Mouse (Mus musculus) midbrain, embryonic 16.5 days (tissue): ENCODE results near the gene Fgfr2. TPM values are rescaled to one million over a fixed set of nuclear protein-coding genes. Genes with fewer than 3 reads are reported as not detected.

Source experiments
- ATAC-seq: fragments of 200-750 bp; cut with Nextera tagmentation; 2 replicates; pipeline ENCODE4 v1.8.0; 2017; ENCODE audit warnings: moderate TSS enrichment
- H3K27ac ChIP-seq: fragments of 300-500 bp; sonication (generic); 2 replicates; pipeline ENCODE4 v1.5.1; 2014; ENCODE audit warnings: mild to moderate bottlenecking, low read length, mixed read lengths
- H3K27me3 ChIP-seq: fragments of 300-500 bp; sonication (generic); 2 replicates; pipeline ENCODE4 v1.6.1; 2014; ENCODE audit warnings: low read depth, low read length, mixed read lengths; ENCODE audit not compliant: control insufficient read depth, insufficient read depth
- H3K36me3 ChIP-seq: fragments of 300-500 bp; sonication (generic); 2 replicates; pipeline ENCODE4 v1.6.1; 2014; ENCODE audit warnings: mild to moderate bottlenecking, low read length, moderate library complexity, mixed read lengths; ENCODE audit not compliant: control insufficient read depth, insufficient read depth
- H3K4me1 ChIP-seq: fragments of 300-500 bp; sonication (generic); 2 replicates; pipeline ENCODE4 v1.6.1; 2014; ENCODE audit warnings: mild to moderate bottlenecking, low read length, mixed read lengths; ENCODE audit not compliant: control insufficient read depth, insufficient read depth
- H3K4me2 ChIP-seq: fragments of 300-500 bp; sonication (generic); 2 replicates; pipeline ENCODE4 v1.6.1; 2014; ENCODE audit warnings: mild to moderate bottlenecking, low read length, mixed read lengths
- H3K4me3 ChIP-seq: fragments of 300-500 bp; sonication (generic); 2 replicates; pipeline ENCODE4 v1.5.1; 2014; ENCODE audit warnings: low read depth, mild to moderate bottlenecking, low read length, moderate library complexity, mixed read lengths
- H3K9ac ChIP-seq: fragments of 300-500 bp; sonication (generic); 2 replicates; pipeline ENCODE4 v1.6.1; 2014; ENCODE audit warnings: low read depth, low read length, mixed read lengths
- H3K9me3 ChIP-seq: fragments of 300-500 bp; sonication (generic); replicated peaks from 2 replicates; pipeline ENCODE4 v1.6.1; 2014; ENCODE audit warnings: mild to moderate bottlenecking, low read length, mixed read lengths; ENCODE audit not compliant: control insufficient read depth, poor library complexity, severe bottlenecking
- WGBS: fragments of 180-500 bp; shearing (Covaris S2); extraction: QIAGEN DNeasy Blood & Tissue Kit; methylation state at CpG from one replicate; pipeline ENCODE4 v1.1.7; 2014; 5-methylcytosine and 5-hydroxymethylcytosine counted together
- polyA plus RNA-seq: library from polyadenylated mRNA; unstranded; fragments of >200 nt; fragmentation: Nextera tagmentation; extraction: Ambion mirVana; gene quantifications from 2 replicates; pipeline ENCODE4 v1.2.1, GENCODE M21; 2015

Fgfr2 gene
- polyA plus RNA-seq, 1 experiment from 2014 or later = 23.8 TPM

DNA sequence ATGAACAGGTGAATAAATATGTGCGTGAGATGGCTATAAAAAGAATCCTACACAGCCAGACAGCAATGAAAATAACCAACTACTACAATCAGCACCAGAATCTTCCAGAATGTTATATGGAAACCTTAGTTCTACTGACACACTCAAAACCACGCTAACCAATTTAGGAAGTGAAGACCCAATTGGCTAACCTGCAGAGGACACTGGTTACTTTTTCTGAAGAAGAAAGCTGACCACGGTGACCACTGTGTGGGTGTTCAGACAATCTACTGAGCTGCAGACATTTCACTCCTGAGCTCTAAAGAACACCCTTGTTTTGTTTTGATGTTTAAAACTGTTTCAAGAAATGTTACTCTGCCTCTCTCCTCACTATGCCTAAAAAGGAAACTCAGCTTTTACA lies 280.0 kb downstream of the Fgfr2 start:
- Histone ChIP-seq H3K4me2 (no peak overlapping the region), H3K9ac (no peak overlapping the region), H3K27ac (no peak overlapping the region), H3K27me3 (no peaks in the 10 kb centered on the region), H3K4me3 (no peak overlapping the region), H3K36me3 (peaks cover 10% of the 10 kb centered on the region), H3K4me1 (no peaks in the 10 kb centered on the region), H3K9me3 (no peaks in the 10 kb centered on the region)
- no peak for ATAC-seq
- WGBS = 98% methylated on average over 3 of the region's 3 CpGs

DNA sequence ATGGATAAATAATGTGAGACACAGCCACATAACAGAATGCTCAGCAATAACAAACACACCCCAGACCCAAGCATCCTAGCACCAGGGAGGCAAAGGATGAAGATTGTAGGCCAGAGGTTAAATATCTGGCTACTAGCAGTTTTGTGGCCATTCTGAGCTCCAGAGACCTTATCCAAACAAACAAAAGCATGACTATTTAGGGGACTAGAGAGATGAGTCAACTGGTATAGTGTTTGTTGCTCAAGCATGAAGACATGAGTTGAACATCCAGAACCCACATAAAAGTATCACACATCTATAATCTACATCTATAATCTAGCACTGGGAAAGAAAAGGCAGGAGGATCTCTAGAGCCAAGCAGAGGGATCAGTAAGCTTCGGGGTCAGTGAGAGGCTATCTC lies 280.7 kb downstream of the Fgfr2 start:
- Histone ChIP-seq H3K36me3 (peaks cover 8% of the 10 kb centered on the region), H3K9ac (no peak overlapping the region), H3K4me3 (no peak overlapping the region), H3K4me2 (no peak overlapping the region), H3K27me3 (no peaks in the 10 kb centered on the region), H3K27ac (no peak overlapping the region), H3K4me1 (no peaks in the 10 kb centered on the region), H3K9me3 (no peaks in the 10 kb centered on the region)
- ATAC-seq = no peak
- WGBS = 100% methylated on average over 1 of the region's 1 CpGs

DNA sequence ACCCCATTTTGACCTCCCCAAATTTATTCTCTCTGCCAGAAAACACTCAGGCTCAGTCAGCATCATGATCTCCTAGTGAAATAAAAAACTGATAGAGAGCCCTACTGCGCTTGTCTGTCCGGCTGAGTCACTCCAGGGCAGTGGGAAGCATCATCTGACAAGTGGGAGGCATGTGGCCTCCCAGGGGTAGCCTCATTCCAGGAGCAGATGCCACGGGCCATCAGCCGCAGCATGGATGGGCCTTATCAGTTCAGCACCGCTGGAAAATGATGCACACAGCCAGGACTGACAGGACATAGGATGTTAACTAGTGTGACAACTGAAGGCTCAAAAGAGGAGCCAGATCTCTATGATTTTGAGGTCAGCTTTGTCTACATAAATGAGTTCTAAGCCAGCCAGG lies 281.9 kb downstream of the Fgfr2 start:
- Histone ChIP-seq H3K27ac (no peak overlapping the region), H3K27me3 (no peaks in the 10 kb centered on the region), H3K9ac (no peak overlapping the region), H3K36me3 (peaks cover 6% of the 10 kb centered on the region), H3K4me2 (no peak overlapping the region), H3K4me3 (no peak overlapping the region), H3K9me3 (no peaks in the 10 kb centered on the region), H3K4me1 (no peaks in the 10 kb centered on the region)
- 83% methylated on average over 5 of the region's 5 CpGs for WGBS
- no peak for ATAC-seq

DNA sequence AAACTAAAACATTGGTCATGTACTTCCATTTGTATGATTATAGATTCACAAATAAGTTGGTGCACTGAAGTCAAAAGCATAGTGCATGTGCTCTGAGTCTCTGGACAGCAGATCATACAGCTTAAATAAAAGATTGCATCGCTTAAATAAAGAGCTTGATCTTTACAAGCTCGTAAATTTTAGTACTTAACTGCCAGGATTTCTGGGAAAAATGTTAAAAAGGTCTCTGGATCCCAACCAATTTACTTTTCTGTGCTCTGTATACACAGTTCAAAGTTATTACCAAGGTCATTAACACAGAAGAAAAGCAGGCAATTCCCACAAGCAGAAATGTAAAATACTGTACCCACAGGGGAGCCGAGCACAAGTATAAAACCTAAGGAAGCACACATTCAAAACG lies 292.2 kb downstream of the Fgfr2 start:
- WGBS = 77% methylated on average over 4 of the region's 4 CpGs
- no peak overlapping the region for H3K27ac ChIP-seq
- H3K36me3 ChIP-seq = peaks cover 17% of the 10 kb centered on the region; the same call in 1 of the 2 replicates
- no peak overlapping the region for H3K4me2 ChIP-seq
- H3K9ac ChIP-seq = no peak overlapping the region
- H3K9me3 ChIP-seq = no peaks in the 10 kb centered on the region
- no peaks in the 10 kb centered on the region for H3K27me3 ChIP-seq
- H3K4me1 ChIP-seq = no peaks in the 10 kb centered on the region
- no peak for ATAC-seq
- no peak overlapping the region for H3K4me3 ChIP-seq

DNA sequence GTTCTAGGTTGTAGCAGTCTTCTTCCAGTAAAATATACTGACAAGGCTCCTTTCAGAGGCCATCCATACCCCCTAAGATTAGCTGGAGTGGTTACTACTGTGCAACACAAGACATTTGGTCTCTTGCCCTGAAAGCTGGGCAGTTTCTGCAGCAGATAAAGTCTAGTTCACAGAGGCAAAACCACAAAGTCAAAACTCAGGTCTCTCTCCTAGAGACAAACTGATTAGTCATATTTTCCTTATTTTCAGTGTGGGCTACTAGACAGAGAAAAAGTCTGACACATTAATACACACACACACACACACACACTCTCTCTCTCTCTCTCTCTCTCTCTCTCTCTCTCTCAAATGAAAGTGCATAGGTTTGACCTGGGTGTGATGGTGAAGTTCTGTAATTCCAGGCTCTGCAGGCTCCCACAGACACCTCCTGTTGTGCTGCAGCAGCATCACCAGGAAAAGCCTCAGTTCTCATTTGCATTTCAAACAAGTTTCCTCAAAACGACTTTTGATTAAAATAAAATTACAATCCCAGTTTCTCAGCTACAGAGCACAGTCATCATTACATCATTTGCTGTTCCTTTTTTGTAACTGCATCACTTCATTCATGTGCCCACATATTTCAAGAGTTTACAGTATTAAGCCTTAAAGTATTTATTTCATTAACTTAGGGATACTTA lies 298.7 kb downstream of the Fgfr2 start:
- no peaks in the 10 kb centered on the region for H3K9me3 ChIP-seq
- no peak overlapping the region for H3K4me3 ChIP-seq
- no peak for ATAC-seq
- peaks cover 5% of the 10 kb centered on the region; the same call in 1 of the 2 replicates for H3K36me3 ChIP-seq
- H3K4me2 ChIP-seq = no peak overlapping the region
- 21% methylated on average over 1 of the region's 1 CpGs for WGBS
- no peaks in the 10 kb centered on the region for H3K27me3 ChIP-seq
- H3K4me1 ChIP-seq = no peaks in the 10 kb centered on the region
- H3K9ac ChIP-seq = no peak overlapping the region
- no peak overlapping the region for H3K27ac ChIP-seq

DNA sequence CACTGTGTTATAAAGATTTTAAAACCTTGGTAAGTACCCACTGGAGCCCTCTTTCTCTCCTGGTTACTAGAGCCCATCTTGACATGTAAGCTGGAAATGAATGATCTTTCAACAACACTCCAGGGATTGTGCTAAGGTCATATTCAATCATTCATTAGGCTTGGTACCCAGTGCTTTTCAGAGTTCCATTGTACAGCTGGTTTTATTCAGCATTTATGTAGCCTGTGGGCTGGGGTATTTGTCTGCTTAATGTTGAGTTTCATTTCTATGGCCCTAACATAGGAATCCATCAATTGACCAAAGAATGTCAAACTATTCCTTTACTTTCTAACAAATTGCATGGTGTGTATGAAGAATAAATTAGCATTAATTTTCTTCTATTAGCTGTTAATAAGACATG lies 299.3 kb downstream of the Fgfr2 start:
- no peak for ATAC-seq
- Histone ChIP-seq H3K9ac (no peak overlapping the region), H3K36me3 (peaks cover 5% of the 10 kb centered on the region; the same call in 1 of the 2 replicates), H3K27ac (no peak overlapping the region), H3K9me3 (no peaks in the 10 kb centered on the region), H3K4me3 (no peak overlapping the region), H3K4me2 (no peak overlapping the region), H3K4me1 (no peaks in the 10 kb centered on the region), H3K27me3 (no peaks in the 10 kb centered on the region)

DNA sequence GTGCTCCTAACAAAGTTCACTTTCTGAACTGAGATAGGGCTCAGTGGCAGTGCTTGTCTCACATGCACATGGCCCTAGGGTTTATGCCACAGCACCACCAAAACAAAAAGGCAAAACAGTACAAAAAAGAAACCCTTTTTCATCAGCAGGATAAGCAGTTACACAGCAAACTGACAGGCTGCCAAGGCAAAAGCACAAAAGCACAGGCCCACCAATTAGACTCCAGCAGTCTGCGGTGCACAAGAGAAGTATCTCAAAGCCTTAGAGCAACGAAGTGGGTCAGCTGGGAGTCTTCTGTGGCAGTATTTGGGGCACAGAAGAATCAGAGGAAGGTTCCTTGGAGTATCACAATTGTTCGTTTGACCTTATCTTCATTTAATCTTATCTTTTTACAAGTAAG lies 302.5 kb downstream of the Fgfr2 start:
- WGBS = 62% methylated on average over 3 of the region's 3 CpGs
- no peak for ATAC-seq

DNA sequence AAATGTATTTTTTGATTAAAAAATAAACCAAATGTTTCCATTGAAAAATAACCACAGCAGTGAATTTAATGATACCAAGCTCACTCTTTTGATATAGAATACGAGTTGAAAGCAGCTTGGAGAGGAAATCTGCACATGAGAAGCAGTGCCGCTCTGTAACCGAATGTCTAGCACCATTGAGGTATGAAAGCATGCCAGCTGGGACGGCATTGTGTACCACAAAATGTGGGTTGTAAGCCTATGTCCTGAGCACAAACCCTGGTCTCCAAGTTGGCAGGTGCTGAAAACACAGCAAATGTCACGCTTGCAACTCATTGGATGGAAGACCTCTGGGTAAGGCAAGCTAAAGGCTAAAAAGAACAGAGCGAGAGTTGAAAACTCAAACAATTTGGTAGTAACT lies 306.1 kb downstream of the Fgfr2 start:
- no peak for ATAC-seq
- no peak overlapping the region for H3K4me2 ChIP-seq
- no peak overlapping the region for H3K27ac ChIP-seq
- no peaks in the 10 kb centered on the region for H3K36me3 ChIP-seq
- H3K9me3 ChIP-seq = no peaks in the 10 kb centered on the region
- WGBS = 45% methylated on average over 6 of the region's 6 CpGs
- no peaks in the 10 kb centered on the region for H3K27me3 ChIP-seq
- H3K9ac ChIP-seq = no peak overlapping the region
- no peak overlapping the region for H3K4me3 ChIP-seq
- H3K4me1 ChIP-seq = peaks cover 9% of the 10 kb centered on the region; the same call in 1 of the 2 replicates

More for the DNA sequence above, 302.5 kb downstream of the Fgfr2 start:
- no peak overlapping the region for H3K4me2 ChIP-seq
- H3K9ac ChIP-seq = no peak overlapping the region
- no peaks in the 10 kb centered on the region for H3K9me3 ChIP-seq
- H3K36me3 ChIP-seq = no peaks in the 10 kb centered on the region
- H3K27me3 ChIP-seq = no peaks in the 10 kb centered on the region
- H3K4me1 ChIP-seq = no peaks in the 10 kb centered on the region; the same call in 1 of the 2 replicates
- H3K27ac ChIP-seq = no peak overlapping the region
- H3K4me3 ChIP-seq = no peak overlapping the region

DNA sequence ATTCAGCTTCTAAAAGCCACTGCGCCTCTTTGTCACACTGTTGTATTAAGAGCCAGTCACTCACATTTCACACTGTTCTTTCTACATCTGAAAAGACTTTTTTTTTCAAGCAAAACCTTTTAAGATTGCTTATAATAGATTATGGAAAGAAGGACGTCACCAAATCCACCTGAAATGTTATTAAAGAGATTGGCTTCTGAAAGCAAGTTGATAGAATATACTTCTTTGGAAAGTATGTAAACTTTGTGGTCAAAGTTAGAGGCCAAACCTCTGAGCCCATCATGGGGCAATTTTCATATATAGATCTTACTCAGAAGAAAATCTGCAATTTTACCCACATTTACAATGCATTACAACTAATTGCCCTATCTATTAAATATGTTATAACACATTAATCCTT lies 306.6 kb downstream of the Fgfr2 start:
- no peaks in the 10 kb centered on the region for H3K27me3 ChIP-seq
- WGBS = 31% methylated on average over 2 of the region's 2 CpGs
- H3K36me3 ChIP-seq = no peaks in the 10 kb centered on the region
- ATAC-seq = no peak
- H3K9me3 ChIP-seq = no peaks in the 10 kb centered on the region
- no peak overlapping the region for H3K9ac ChIP-seq
- peaks cover 13% of the 10 kb centered on the region for H3K4me1 ChIP-seq
- no peak overlapping the region for H3K4me3 ChIP-seq
- no peak overlapping the region for H3K27ac ChIP-seq
- no peak overlapping the region for H3K4me2 ChIP-seq
